Mouse (Mus musculus): ENCODE data around the gene Atxn2. TPM values are rescaled to one million over a fixed set of nuclear protein-coding genes. Genes with fewer than 3 reads are reported as not detected.
A peak's percentile ranks its signal among the peaks of the same experiment; 100 is the strongest.

Atxn2 gene
- polyA plus RNA-seq, 1 experiment from 2014 or later, result 23.0 TPM

DNA sequence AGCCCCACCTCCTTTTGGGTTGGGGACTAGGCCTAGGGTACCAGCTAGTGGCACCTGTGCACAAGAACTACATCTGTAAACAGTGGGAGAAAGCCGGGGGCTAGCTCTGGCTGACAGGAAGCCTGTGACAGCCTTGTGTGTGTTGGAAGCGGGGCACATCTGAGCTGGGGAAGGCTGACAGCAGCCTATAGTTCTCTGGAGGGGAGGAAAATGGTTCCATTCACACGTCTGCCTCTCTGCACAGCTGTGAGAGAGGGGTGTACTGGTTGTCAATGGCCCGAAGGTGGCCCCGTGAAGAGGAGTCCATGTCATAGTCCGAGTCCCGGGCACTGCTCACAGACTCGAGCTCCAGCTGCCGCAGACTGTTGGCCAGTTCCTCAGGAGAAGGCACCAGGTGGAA is 106.4 kb downstream of the Atxn2 start:
- 82% methylated on average over 9 of the region's 9 CpGs for WGBS (ENCODE audit: insufficient replicate concordance)
- no peak for ATAC-seq (ENCODE audit: insufficient read depth)
- peaks cover 96% of the 10 kb centered on the region for H3K36me3 ChIP-seq (replicated peaks)
- H3K27me3 ChIP-seq, result no peaks in the 10 kb centered on the region
- H3K4me1 ChIP-seq (replicated peaks), result peaks cover 22% of the 10 kb centered on the region
- H3K9me3 ChIP-seq (replicated peaks), result no peaks in the 10 kb centered on the region
- no peak overlapping the region for H3K27ac ChIP-seq (replicated peaks)
- no peak overlapping the region for H3K4me3 ChIP-seq (replicated peaks)
- H3K4me2 ChIP-seq, result no peak overlapping the region
- no peak overlapping the region for H3K9ac ChIP-seq

DNA sequence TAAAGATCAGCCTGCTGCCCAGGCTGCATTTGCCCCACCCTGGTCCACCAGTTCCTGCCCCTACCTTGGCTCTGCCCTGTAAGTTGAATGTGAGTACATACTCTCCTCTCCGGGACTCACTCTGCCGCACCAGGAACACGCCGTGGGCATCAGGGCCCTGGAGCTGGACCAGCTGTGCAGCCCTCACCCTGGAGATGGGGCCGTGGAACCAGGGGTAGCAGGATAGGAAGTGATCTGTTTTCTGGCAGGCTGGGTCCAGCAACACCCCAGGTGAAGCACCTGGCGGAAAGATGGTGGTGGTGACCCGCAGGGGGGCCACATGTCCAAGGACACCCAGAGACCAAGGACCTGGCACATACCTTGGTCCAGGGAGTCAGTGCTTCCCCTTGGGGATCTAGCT is 107.3 kb downstream of the Atxn2 start:
- WGBS (ENCODE audit: insufficient replicate concordance), result 88% methylated on average over 7 of the region's 7 CpGs

DNA sequence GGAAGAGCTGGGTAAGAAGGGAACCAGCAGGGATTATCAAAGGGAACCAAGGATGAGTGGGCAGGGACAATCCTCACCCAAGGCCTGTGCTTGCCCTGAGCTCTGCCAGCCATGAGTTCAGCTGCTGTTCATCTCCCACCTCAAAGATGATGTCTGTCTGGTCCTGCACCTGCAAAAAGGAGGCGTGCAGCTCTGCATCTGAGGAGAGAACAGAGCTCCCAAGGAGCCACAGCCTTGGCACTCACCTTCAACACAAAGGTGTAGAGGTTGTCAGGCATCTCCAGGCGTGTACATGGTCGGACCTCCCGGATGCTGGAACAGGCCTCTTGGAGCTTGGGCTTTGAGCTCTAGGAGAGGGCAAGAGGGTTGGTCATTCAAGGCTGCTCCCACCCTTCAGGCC is 107.7 kb downstream of the Atxn2 start:
- no peak for ATAC-seq (ENCODE audit: insufficient read depth)
- H3K27ac ChIP-seq (replicated peaks), result no peak overlapping the region
- H3K9me3 ChIP-seq (replicated peaks), result no peaks in the 10 kb centered on the region
- WGBS (ENCODE audit: insufficient replicate concordance), result 84% methylated on average over 4 of the region's 4 CpGs
- H3K4me1 ChIP-seq (replicated peaks), result peaks cover 32% of the 10 kb centered on the region
- no peak overlapping the region for H3K4me3 ChIP-seq (replicated peaks)
- no peak overlapping the region for H3K4me2 ChIP-seq
- no peaks in the 10 kb centered on the region for H3K27me3 ChIP-seq
- peaks cover 95% of the 10 kb centered on the region for H3K36me3 ChIP-seq (replicated peaks)
- H3K9ac ChIP-seq, result no peak overlapping the region

More for the DNA sequence above, 107.3 kb downstream of the Atxn2 start:
- peaks cover 28% of the 10 kb centered on the region for H3K4me1 ChIP-seq (replicated peaks)
- no peaks in the 10 kb centered on the region for H3K27me3 ChIP-seq
- H3K36me3 ChIP-seq (replicated peaks), result peaks cover 96% of the 10 kb centered on the region
- H3K9ac ChIP-seq, result no peak overlapping the region
- ATAC-seq (ENCODE audit: insufficient read depth), result no peak
- no peak overlapping the region for H3K4me2 ChIP-seq
- no peak overlapping the region for H3K4me3 ChIP-seq (replicated peaks)
- no peaks in the 10 kb centered on the region for H3K9me3 ChIP-seq (replicated peaks)
- H3K27ac ChIP-seq (replicated peaks), result no peak overlapping the region

DNA sequence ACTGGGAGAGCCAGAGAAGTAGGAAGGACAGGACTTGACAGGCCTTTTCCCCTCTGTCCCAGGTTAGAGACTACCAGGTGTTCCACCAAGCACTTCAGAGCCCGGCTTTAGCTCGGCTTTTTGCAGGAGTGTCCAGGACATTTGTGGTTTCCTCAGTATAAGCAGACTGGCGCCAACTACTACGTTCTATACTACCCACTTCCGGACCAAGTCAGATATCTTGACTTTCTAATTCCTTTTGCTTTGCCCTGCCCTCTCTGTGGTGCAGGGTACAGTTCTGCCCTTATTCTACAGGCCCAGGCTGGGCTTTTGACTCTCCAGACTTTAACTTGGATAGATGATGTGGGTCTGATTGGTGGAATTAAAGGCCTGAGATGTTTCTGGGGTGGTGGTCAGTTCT is 108.4 kb downstream of the Atxn2 start:
- Histone ChIP-seq H3K4me1 (replicated peaks) (peaks cover 39% of the 10 kb centered on the region), H3K4me3 (replicated peaks) (no peak overlapping the region), H3K4me2 (no peak overlapping the region), H3K36me3 (replicated peaks) (peaks cover 89% of the 10 kb centered on the region), H3K9ac (no peak overlapping the region), H3K27me3 (no peaks in the 10 kb centered on the region), H3K9me3 (replicated peaks) (no peaks in the 10 kb centered on the region), H3K27ac (replicated peaks) (no peak overlapping the region)
- WGBS (ENCODE audit: insufficient replicate concordance), result 33% methylated on average over 5 of the region's 5 CpGs
- ATAC-seq (ENCODE audit: insufficient read depth), result no peak

DNA sequence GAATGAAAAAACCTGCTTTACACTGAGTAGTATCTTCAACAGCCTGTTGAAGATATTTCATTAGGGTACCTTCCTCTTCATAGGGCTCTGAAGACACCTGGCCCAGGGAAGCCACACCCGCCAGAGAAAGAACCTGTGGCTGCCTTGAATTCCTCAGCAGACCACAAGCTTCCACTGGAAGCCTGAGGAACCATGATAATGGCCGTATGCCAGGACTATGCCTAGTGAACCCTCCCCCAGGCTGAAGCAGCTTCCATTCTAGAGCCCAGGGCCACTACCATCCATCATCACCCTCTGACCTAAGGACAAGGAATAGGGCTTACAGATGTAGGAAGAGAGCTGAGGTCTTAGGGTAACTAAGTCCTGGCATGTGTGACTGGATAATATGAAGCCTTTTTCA is 109.0 kb downstream of the Atxn2 start:
- Histone ChIP-seq H3K4me3 (replicated peaks) (no peak overlapping the region), H3K27me3 (no peaks in the 10 kb centered on the region), H3K9ac (no peak overlapping the region), H3K36me3 (replicated peaks) (peaks cover 91% of the 10 kb centered on the region), H3K4me1 (replicated peaks) (peaks cover 45% of the 10 kb centered on the region), H3K4me2 (no peak overlapping the region), H3K27ac (replicated peaks) (no peak overlapping the region), H3K9me3 (replicated peaks) (no peaks in the 10 kb centered on the region)
- WGBS (ENCODE audit: insufficient replicate concordance), result 49% methylated on average over 2 of the region's 2 CpGs
- ATAC-seq (ENCODE audit: insufficient read depth), result no peak

DNA sequence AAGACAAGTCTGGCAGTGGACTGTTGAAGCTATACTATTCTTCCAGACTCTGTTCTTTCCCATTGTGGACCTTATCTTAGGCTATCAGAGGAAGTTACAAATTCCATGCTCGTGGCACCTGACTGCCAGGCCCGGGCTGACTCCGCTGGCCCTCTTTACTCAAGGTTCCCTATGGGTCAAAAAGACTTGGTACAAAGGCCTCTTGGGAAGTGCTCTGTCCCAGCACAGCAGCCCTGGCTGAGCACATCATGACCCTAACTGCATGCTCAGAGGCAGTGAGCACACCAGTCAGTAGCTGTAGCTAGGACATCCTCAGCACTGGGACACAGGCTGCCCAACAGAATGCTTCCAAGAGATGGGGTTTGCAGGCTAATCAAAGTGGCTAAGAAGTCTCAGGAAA is 109.5 kb downstream of the Atxn2 start:
- Histone ChIP-seq H3K27me3 (no peaks in the 10 kb centered on the region), H3K4me1 (replicated peaks) (peaks cover 47% of the 10 kb centered on the region), H3K9ac (no peak overlapping the region), H3K36me3 (replicated peaks) (peaks cover 92% of the 10 kb centered on the region), H3K9me3 (replicated peaks) (no peaks in the 10 kb centered on the region), H3K4me2 (no peak overlapping the region), H3K4me3 (replicated peaks) (no peak overlapping the region), H3K27ac (replicated peaks) (no peak overlapping the region)
- WGBS (ENCODE audit: insufficient replicate concordance), result 53% methylated on average over 3 of the region's 3 CpGs
- no peak for ATAC-seq (ENCODE audit: insufficient read depth)

DNA sequence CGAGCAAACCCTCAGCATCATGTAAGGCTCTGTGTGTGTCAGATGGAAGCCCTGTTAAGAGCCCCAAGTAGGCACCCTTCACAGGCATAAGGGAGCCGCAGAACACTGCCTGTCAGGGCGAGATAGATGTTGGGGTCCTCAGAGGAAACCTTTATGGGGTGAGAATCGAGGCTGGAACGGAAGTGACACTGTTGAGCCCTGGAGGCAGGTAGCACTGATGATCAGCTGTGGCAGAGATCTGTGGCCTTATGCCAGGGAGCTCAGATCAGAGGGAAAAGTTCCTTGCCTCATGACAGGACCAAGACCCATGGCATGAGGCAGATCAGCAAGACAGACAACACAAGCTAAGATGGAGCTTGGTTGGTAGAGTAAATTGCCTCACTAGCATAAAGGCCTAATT is 110.0 kb downstream of the Atxn2 start:
- no peak overlapping the region for H3K9ac ChIP-seq
- H3K36me3 ChIP-seq (replicated peaks), result peaks cover 92% of the 10 kb centered on the region
- no peak for ATAC-seq (ENCODE audit: insufficient read depth)
- no peak overlapping the region for H3K27ac ChIP-seq (replicated peaks)
- H3K9me3 ChIP-seq (replicated peaks), result no peaks in the 10 kb centered on the region
- H3K27me3 ChIP-seq, result no peaks in the 10 kb centered on the region
- H3K4me1 ChIP-seq (replicated peaks), result peaks cover 47% of the 10 kb centered on the region
- no peak overlapping the region for H3K4me2 ChIP-seq
- no peak overlapping the region for H3K4me3 ChIP-seq (replicated peaks)
- WGBS (ENCODE audit: insufficient replicate concordance), result 65% methylated on average over 5 of the region's 5 CpGs

DNA sequence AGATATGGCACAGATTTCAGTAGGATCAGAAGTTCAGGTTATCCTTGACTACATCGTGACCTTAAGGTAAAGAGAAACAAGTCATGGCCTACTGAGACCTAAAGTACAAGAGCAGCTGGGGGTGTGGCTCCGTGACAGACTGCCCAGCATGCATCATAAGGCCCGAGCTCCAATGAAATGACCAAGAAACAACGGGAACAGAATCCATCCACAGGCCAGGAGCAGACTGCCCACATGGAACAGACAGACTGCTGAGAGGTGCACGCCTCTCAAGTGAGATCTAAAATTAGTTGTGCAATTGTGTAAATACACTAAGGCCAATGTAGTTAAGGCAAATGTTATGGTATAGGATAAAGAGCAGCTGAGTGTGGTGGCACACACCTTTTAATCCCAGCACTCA is 110.4 kb downstream of the Atxn2 start:
- Histone ChIP-seq H3K4me3 (replicated peaks) (no peak overlapping the region), H3K9ac (no peak overlapping the region), H3K4me1 (replicated peaks) (peaks cover 47% of the 10 kb centered on the region), H3K4me2 (no peak overlapping the region), H3K27me3 (no peaks in the 10 kb centered on the region), H3K27ac (replicated peaks) (no peak overlapping the region), H3K36me3 (replicated peaks) (peaks cover 92% of the 10 kb centered on the region), H3K9me3 (replicated peaks) (no peaks in the 10 kb centered on the region)
- 64% methylated on average over 5 of the region's 5 CpGs for WGBS (ENCODE audit: insufficient replicate concordance)
- ATAC-seq (ENCODE audit: insufficient read depth), result no peak

DNA sequence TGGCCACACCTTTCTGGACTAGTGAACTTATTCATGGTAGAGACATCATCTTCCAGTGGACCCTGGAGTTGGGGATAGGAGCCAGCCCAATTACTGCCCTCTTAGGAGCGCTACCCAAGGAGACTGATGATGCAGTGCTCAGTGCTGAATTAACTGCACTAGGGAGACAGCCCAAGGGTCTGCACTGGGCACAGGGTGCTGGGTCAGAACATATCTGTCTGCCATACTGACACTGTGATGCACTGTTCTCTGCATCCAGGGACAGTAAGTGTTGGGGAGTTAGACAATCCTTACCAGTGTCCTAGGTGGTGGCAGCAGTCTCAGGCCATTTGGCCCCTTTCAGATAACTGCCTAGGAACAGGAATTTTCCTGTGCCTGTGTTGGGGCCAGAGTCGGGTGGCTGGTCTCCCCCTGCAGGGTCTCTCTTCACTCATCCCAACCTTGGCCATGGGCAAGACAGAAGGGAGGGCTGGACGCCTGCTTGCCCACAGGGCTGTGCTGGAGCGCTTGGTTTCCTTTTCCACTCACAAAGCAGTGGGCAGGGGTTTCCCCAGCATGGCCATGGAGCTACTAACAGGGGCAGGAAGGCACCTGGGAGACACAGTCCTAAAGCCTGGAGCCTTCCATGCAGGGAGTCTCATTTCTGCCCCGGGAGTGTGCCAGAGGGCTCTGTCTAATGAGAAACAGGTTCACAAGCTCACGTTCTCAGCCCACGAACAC is 111.8 kb downstream of the Atxn2 start:
- H3K36me3 ChIP-seq (replicated peaks), result peaks cover 92% of the 10 kb centered on the region
- no peak for ATAC-seq (ENCODE audit: insufficient read depth)
- 71% methylated on average over 7 of the region's 7 CpGs for WGBS (ENCODE audit: insufficient replicate concordance)

DNA sequence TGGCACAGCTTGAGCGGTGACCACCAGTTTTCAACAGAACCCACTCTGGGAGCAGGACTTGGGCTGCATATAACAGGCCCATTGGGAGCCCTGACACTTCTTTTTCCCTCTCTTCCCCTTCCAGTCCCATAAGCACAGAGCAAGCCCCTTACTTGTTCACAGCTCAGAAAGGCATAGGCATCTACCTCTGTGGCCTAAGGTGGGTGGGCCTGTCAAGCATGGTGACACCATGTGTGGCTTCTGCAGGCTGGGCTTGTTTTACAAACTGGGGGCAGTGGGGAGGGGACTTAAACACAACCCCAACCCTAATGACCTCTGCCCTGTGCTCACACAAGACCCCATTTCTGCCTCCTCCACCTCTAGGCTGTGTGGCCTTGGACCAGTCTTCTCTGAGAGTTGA is 112.5 kb downstream of the Atxn2 start:
- Histone ChIP-seq H3K36me3 (replicated peaks) (peaks cover 92% of the 10 kb centered on the region), H3K9me3 (replicated peaks) (no peaks in the 10 kb centered on the region), H3K9ac (no peak overlapping the region), H3K4me1 (replicated peaks) (peaks cover 50% of the 10 kb centered on the region), H3K4me2 (no peak overlapping the region), H3K4me3 (replicated peaks) (no peak overlapping the region), H3K27me3 (no peaks in the 10 kb centered on the region), H3K27ac (replicated peaks) (no peak overlapping the region)
- no peak for ATAC-seq (ENCODE audit: insufficient read depth)
- WGBS (ENCODE audit: insufficient replicate concordance), result 100% methylated on average over 1 of the region's 1 CpGs

More for the DNA sequence above, 111.8 kb downstream of the Atxn2 start:
- no peak overlapping the region for H3K27ac ChIP-seq (replicated peaks)
- H3K4me3 ChIP-seq (replicated peaks), result no peak overlapping the region
- H3K9me3 ChIP-seq (replicated peaks), result no peaks in the 10 kb centered on the region
- H3K4me2 ChIP-seq, result no peak overlapping the region
- H3K9ac ChIP-seq, result no peak overlapping the region
- peaks cover 47% of the 10 kb centered on the region for H3K4me1 ChIP-seq (replicated peaks)
- H3K27me3 ChIP-seq, result no peaks in the 10 kb centered on the region

DNA sequence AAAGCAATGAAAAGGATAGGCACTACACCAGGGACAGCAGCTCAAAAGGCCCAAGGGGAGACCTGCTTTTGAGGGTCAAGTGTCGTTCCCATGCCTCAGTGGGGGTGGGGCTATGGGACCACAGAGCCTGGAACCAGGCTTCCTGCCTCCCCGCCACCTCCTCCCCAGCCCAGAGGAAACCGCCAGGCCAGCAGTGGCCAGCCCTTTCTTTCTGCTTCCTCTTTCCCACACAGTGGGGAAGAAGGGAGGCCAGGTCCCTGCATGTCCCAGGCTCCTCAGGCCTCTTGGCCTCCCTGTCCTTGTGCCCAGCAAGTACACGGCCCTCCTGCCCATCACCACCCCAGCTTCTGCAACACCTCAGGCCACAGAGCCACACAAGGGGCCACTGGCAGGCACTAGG is 113.0 kb downstream of the Atxn2 start:
- peak overlapping the region; percentile 45; the same call in 1 of the 2 replicates for H3K27ac ChIP-seq (replicated peaks)
- no peaks in the 10 kb centered on the region for H3K9me3 ChIP-seq (replicated peaks)
- peak; percentile 40; the same call in 1 of the 2 replicates for ATAC-seq (ENCODE audit: insufficient read depth)
- 46% methylated on average over 4 of the region's 4 CpGs for WGBS (ENCODE audit: insufficient replicate concordance)
- no peak overlapping the region for H3K4me2 ChIP-seq
- no peak overlapping the region for H3K4me3 ChIP-seq (replicated peaks)
- H3K36me3 ChIP-seq (replicated peaks), result peaks cover 92% of the 10 kb centered on the region
- no peaks in the 10 kb centered on the region for H3K27me3 ChIP-seq
- peaks cover 50% of the 10 kb centered on the region for H3K4me1 ChIP-seq (replicated peaks)
- H3K9ac ChIP-seq, result no peak overlapping the region

DNA sequence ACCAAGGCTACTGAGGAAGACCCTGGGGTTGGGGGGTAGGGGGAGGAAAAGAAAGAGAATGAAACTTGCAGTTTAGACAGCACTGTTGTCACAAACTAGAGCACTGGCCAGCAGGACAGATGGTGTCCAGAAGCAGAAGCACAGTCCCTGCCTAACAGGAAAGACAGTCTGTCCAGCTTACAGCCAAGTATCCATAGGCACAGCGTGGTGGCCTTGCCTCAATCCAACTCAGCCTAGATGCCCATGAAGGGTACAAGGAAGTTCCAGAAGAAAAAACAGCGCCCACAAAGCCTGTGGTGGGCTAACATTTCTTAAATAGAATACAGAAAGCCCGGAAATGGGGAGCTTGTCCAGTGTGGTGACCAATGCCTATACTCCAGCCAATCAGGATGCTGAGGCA is 114.5 kb downstream of the Atxn2 start:
- H3K27me3 ChIP-seq, result no peaks in the 10 kb centered on the region
- no peaks in the 10 kb centered on the region for H3K9me3 ChIP-seq (replicated peaks)
- WGBS (ENCODE audit: insufficient replicate concordance), result 79% methylated on average over 3 of the region's 3 CpGs
- no peak for ATAC-seq (ENCODE audit: insufficient read depth)
- H3K4me1 ChIP-seq (replicated peaks), result peaks cover 50% of the 10 kb centered on the region
- H3K4me3 ChIP-seq (replicated peaks), result no peak overlapping the region
- H3K36me3 ChIP-seq (replicated peaks), result peaks cover 79% of the 10 kb centered on the region
- H3K27ac ChIP-seq (replicated peaks), result no peak overlapping the region
- no peak overlapping the region for H3K4me2 ChIP-seq
- no peak overlapping the region for H3K9ac ChIP-seq

Data from liver, embryonic 15.5 days (tissue).